Mouse (Mus musculus): ENCODE measurements around the gene Krt7. TPM values are rescaled to one million over a fixed set of nuclear protein-coding genes. Genes with fewer than 3 reads are reported as not detected.

Gene Krt7
- polyA plus RNA-seq, 1 experiment from 2014 or later: 0.46 TPM

GRCm38 (mm10) chr15:101382811-101383210 lies 28.0 kb upstream of the Krt7 start:
- Histone ChIP-seq H3K4me3 (no peak overlapping the region), H3K27ac (replicated peaks) (no peak overlapping the region), H3K27me3 (no peaks in the 10 kb centered on the region), H3K9me3 (no peaks in the 10 kb centered on the region), H3K9ac (replicated peaks) (no peak overlapping the region), H3K36me3 (no peaks in the 10 kb centered on the region), H3K4me2 (replicated peaks) (no peak overlapping the region), H3K4me1 (0 out of 2 replicates have a peak, but pooled peaks cover 4% of the 10 kb centered on the region)
- WGBS: 81% methylated on average over 11 of the region's 11 CpGs
- no peak for ATAC-seq (replicated peaks)

- H3K4me3 ChIP-seq: no peak overlapping the region
- no peaks in the 10 kb centered on the region for H3K27me3 ChIP-seq
- H3K4me2 ChIP-seq (replicated peaks): no peak overlapping the region
- 0 out of 2 replicates have a peak, but pooled peaks cover 4% of the 10 kb centered on the region for H3K4me1 ChIP-seq
- H3K9me3 ChIP-seq: no peaks in the 10 kb centered on the region
- no peaks in the 10 kb centered on the region for H3K36me3 ChIP-seq
- no peak overlapping the region for H3K27ac ChIP-seq (replicated peaks)
- no peak overlapping the region for H3K9ac ChIP-seq (replicated peaks)
- ATAC-seq (replicated peaks): no peak
- WGBS: 80% methylated on average over 7 of the region's 7 CpGs
These were observed 26.2 kb upstream of the Krt7 start for GRCm38 (mm10) chr15:101384610-101385009.

DNA sequence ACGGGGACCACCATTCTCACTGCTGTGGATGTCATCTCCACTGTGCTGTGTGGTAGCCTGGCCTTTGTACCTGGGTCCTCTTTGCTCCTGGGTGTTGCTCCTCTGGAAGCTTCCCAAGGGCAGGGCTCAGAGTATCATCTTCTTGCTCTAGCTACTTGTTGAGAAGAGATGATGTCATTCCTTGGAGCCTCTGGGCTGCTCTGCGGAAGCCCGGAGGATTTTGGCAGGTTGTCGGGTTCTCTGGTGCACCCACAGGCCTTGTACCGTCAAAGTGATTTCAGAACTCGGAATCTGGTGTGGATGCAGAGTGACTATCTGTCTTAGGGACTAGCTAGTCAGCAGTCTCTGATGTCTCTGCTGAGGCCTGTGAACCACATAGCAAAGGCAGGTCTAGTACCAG lies 25.8 kb upstream of the Krt7 start:
- no peak overlapping the region for H3K4me2 ChIP-seq (replicated peaks)
- H3K9ac ChIP-seq (replicated peaks): no peak overlapping the region
- no peaks in the 10 kb centered on the region for H3K27me3 ChIP-seq
- no peak overlapping the region for H3K4me3 ChIP-seq
- no peak overlapping the region for H3K27ac ChIP-seq (replicated peaks)
- H3K9me3 ChIP-seq: no peaks in the 10 kb centered on the region
- H3K36me3 ChIP-seq: no peaks in the 10 kb centered on the region
- H3K4me1 ChIP-seq: 0 out of 2 replicates have a peak, but pooled peaks cover 4% of the 10 kb centered on the region
- 78% methylated on average over 6 of the region's 6 CpGs for WGBS
- no peak for ATAC-seq (replicated peaks)

GRCm38 (mm10) chr15:101387176-101387575 lies 23.7 kb upstream of the Krt7 start:
- 68% methylated on average over 3 of the region's 3 CpGs for WGBS
- Histone ChIP-seq H3K9me3 (no peaks in the 10 kb centered on the region), H3K27ac (replicated peaks) (no peak overlapping the region), H3K4me2 (replicated peaks) (no peak overlapping the region), H3K36me3 (no peaks in the 10 kb centered on the region), H3K27me3 (no peaks in the 10 kb centered on the region), H3K4me3 (no peak overlapping the region), H3K9ac (replicated peaks) (no peak overlapping the region), H3K4me1 (0 out of 2 replicates have a peak, but pooled peaks cover 4% of the 10 kb centered on the region)
- ATAC-seq (replicated peaks): no peak

DNA sequence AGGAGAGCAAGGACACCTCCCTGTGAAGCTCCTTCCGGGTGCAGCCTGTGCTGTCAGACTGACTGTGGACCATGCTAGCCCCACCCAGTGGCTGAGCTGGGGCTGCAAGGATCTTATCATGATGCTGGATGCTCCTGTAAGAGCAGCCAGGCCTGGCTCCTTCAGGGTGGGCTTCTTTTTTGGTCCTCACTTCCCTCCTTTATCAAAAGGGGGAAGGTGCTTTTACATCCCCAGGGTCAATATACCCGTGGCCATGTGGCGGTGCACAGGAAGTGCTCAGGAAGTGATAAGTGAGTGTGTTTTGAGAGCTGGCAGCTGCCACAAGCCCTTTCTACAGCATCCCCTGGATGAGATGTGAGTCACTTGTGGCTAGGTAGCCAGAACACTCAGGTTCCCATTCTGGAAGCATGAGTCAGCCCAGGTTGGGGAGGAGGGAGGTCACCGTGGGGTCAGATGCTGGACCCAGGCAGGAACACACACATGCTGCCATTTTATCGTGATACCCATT lies 22.8 kb upstream of the Krt7 start:
- Histone ChIP-seq H3K4me3 (no peak overlapping the region), H3K27me3 (no peaks in the 10 kb centered on the region), H3K4me2 (replicated peaks) (no peak overlapping the region), H3K9ac (replicated peaks) (no peak overlapping the region), H3K27ac (replicated peaks) (no peak overlapping the region), H3K4me1 (0 out of 2 replicates have a peak, but pooled peaks cover 4% of the 10 kb centered on the region), H3K9me3 (no peaks in the 10 kb centered on the region), H3K36me3 (no peaks in the 10 kb centered on the region)
- WGBS: 80% methylated on average over 5 of the region's 5 CpGs
- no peak for ATAC-seq (replicated peaks)

GRCm38 (mm10) chr15:101390203-101390602 lies 20.6 kb upstream of the Krt7 start:
- H3K27ac ChIP-seq (replicated peaks): no peak overlapping the region
- H3K4me3 ChIP-seq: no peak overlapping the region
- no peak for ATAC-seq (replicated peaks)
- H3K4me2 ChIP-seq (replicated peaks): no peak overlapping the region
- H3K9me3 ChIP-seq: no peaks in the 10 kb centered on the region
- 0 out of 2 replicates have a peak, but pooled peaks cover 4% of the 10 kb centered on the region for H3K4me1 ChIP-seq
- H3K36me3 ChIP-seq: no peaks in the 10 kb centered on the region
- no peak overlapping the region for H3K9ac ChIP-seq (replicated peaks)
- WGBS: 80% methylated on average over 5 of the region's 5 CpGs
- H3K27me3 ChIP-seq: no peaks in the 10 kb centered on the region

DNA sequence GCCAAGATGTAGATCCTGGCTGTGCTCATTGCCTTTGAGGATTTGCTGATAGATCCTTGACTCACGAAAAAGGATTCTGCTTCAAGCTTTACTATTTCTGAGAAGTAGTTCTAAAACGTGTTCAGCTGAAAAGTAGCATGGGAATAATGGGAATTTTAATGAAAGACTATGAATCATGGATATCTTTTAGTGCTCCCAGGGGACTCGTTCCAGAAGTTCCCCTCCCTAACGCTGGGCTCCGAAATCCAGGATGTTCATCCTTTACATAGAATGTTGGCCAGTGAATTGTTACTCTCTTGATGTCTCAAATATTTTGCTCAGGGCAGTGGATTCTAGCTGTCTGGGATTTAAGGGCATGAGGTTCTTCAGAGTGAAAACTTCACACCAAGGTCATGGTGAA lies 18.6 kb upstream of the Krt7 start:
- H3K36me3 ChIP-seq: no peaks in the 10 kb centered on the region
- no peak overlapping the region for H3K4me2 ChIP-seq (replicated peaks)
- 84% methylated on average over 5 of the region's 5 CpGs for WGBS
- no peaks in the 10 kb centered on the region for H3K4me1 ChIP-seq
- H3K9me3 ChIP-seq: no peaks in the 10 kb centered on the region
- H3K27me3 ChIP-seq: no peaks in the 10 kb centered on the region
- H3K9ac ChIP-seq (replicated peaks): no peak overlapping the region
- no peak overlapping the region for H3K4me3 ChIP-seq
- ATAC-seq (replicated peaks): no peak
- no peak overlapping the region for H3K27ac ChIP-seq (replicated peaks)

- no peak overlapping the region for H3K9ac ChIP-seq (replicated peaks)
- no peak overlapping the region for H3K4me3 ChIP-seq
- no peaks in the 10 kb centered on the region for H3K9me3 ChIP-seq
- no peak overlapping the region for H3K27ac ChIP-seq (replicated peaks)
- H3K4me2 ChIP-seq (replicated peaks): no peak overlapping the region
- 64% methylated on average over 7 of the region's 7 CpGs for WGBS
- no peaks in the 10 kb centered on the region for H3K27me3 ChIP-seq
- H3K36me3 ChIP-seq: no peaks in the 10 kb centered on the region
- no peak for ATAC-seq (replicated peaks)
- H3K4me1 ChIP-seq: no peaks in the 10 kb centered on the region
These were observed 15.9 kb upstream of the Krt7 start for GRCm38 (mm10) chr15:101394908-101395307.

GRCm38 (mm10) chr15:101396466-101396865 lies 14.4 kb upstream of the Krt7 start:
- Histone ChIP-seq H3K4me2 (replicated peaks) (no peak overlapping the region), H3K27ac (replicated peaks) (no peak overlapping the region), H3K9me3 (no peaks in the 10 kb centered on the region), H3K4me3 (no peak overlapping the region), H3K27me3 (no peaks in the 10 kb centered on the region), H3K9ac (replicated peaks) (no peak overlapping the region), H3K36me3 (no peaks in the 10 kb centered on the region), H3K4me1 (no peaks in the 10 kb centered on the region)
- no peak for ATAC-seq (replicated peaks)
- WGBS: 67% methylated on average over 7 of the region's 7 CpGs

- no peak for ATAC-seq (replicated peaks)
- WGBS: 87% methylated on average over 3 of the region's 3 CpGs
- H3K4me1 ChIP-seq: no peaks in the 10 kb centered on the region
- no peaks in the 10 kb centered on the region for H3K9me3 ChIP-seq
- H3K4me2 ChIP-seq (replicated peaks): no peak overlapping the region
- no peak overlapping the region for H3K9ac ChIP-seq (replicated peaks)
- H3K4me3 ChIP-seq: no peak overlapping the region
- no peaks in the 10 kb centered on the region for H3K27me3 ChIP-seq
- H3K27ac ChIP-seq (replicated peaks): no peak overlapping the region
- no peaks in the 10 kb centered on the region for H3K36me3 ChIP-seq
These were observed 13.9 kb upstream of the Krt7 start for GRCm38 (mm10) chr15:101396921-101397320.

- 91% methylated on average over 2 of the region's 2 CpGs for WGBS
- Histone ChIP-seq H3K27ac (replicated peaks) (no peak overlapping the region), H3K4me1 (no peaks in the 10 kb centered on the region), H3K9me3 (no peaks in the 10 kb centered on the region), H3K27me3 (no peaks in the 10 kb centered on the region), H3K9ac (replicated peaks) (no peak overlapping the region), H3K36me3 (no peaks in the 10 kb centered on the region), H3K4me3 (no peak overlapping the region), H3K4me2 (replicated peaks) (no peak overlapping the region)
- no peak for ATAC-seq (replicated peaks)
These were observed 13.2 kb upstream of the Krt7 start for GRCm38 (mm10) chr15:101397683-101398082.

GRCm38 (mm10) chr15:101398269-101398668 lies 12.6 kb upstream of the Krt7 start:
- H3K4me2 ChIP-seq (replicated peaks): no peak overlapping the region
- no peak overlapping the region for H3K27ac ChIP-seq (replicated peaks)
- H3K4me1 ChIP-seq: no peaks in the 10 kb centered on the region
- no peak overlapping the region for H3K4me3 ChIP-seq
- no peaks in the 10 kb centered on the region for H3K9me3 ChIP-seq
- no peak for ATAC-seq (replicated peaks)
- H3K36me3 ChIP-seq: no peaks in the 10 kb centered on the region
- no peaks in the 10 kb centered on the region for H3K27me3 ChIP-seq
- no peak overlapping the region for H3K9ac ChIP-seq (replicated peaks)
- 69% methylated on average over 8 of the region's 8 CpGs for WGBS

- 22% methylated on average over 31 of the region's 31 CpGs for whole genome bisulfite sequencing
- H3K9ac ChIP-seq (replicated peaks): no peak overlapping the region
These were observed 1.3 kb downstream of the Krt7 start for GRCm38 (mm10) chr15:101412188-101412587.

More at GRCm38 (mm10) chr15:101412188-101412587, 1.3 kb downstream of the Krt7 start:
- Histone ChIP-seq H3K4me3 (no peak overlapping the region), H3K4me2 (replicated peaks) (no peak overlapping the region), H3K27ac (replicated peaks) (no peak overlapping the region), H3K4me1 (no peaks in the 10 kb centered on the region), H3K9me3 (no peaks in the 10 kb centered on the region), H3K36me3 (no peaks in the 10 kb centered on the region), H3K27me3 (peaks cover 8% of the 10 kb centered on the region; the same call in 1 of the 2 replicates)
- no peak for ATAC-seq (replicated peaks)

Measured in forebrain, embryonic 15.5 days (tissue).